Mouse (Mus musculus): ENCODE data around the gene Abca12. TPM values are rescaled to one million over a fixed set of nuclear protein-coding genes. Genes with fewer than 3 reads are reported as not detected.

Abca12 gene
- total RNA-seq, 1 experiment from 2014 or later: not detected

DNA sequence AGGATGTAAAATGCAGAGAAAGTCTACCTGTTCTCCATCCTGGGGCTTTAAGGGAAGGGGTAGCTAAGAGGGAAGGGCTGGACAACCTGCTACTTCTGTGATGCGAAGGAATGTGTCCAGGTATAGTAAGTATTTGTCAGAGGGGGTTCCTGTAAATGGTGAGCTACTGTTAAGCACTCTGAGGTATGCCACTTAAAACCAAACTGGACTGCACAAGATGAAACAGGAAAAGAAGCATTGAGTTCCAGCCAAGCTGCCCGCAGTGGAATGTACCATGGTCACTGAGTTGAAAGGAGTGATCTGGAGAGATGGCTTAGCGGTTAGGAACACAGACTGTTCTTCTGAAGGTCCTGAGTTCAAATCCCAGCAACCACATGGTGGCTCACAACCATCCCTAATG lies 179.4 kb downstream of the Abca12 start:
- ATAC-seq (replicated peaks; ENCODE audit: low read depth, poor library complexity, severe bottlenecking): no peak

DNA sequence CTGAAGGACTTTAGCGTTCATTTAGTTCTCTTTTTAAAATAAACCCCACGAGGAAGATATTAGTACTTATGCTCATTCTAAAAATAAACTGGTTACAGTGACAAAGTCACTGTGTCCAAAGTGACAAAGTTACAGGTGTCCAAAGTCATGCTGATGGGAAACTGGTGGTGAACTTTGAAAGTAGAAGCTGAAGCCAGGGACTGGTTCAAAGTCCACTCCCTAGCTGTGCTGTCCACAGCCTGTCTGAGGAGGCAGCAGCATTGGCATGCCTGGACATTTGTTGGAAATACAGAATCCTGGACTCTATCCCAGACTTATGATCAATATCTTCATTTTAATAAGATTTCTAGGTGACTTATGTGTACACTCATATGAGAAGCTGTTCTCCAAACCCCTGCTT lies 183.5 kb downstream of the Abca12 start:
- no peak for ATAC-seq (replicated peaks; ENCODE audit: low read depth, poor library complexity, severe bottlenecking)

DNA sequence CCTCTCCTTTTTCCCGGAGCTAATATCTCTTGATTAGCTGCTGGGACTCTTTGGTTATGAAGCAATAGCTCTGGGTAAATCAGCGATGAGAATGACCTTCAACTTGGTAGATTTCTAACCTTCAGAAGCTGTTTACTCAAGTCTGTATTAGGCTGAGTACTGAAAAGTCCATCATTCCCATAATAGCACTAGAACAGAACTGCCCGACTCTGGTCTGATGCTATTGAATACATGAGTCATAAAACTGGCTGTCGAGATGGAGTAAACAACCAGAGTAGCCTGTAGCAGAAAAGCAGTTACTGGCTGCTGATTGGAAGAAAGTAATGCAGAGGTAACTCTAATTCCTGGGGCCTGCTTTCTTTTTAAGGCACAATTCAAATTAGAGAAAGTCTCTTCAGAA lies 211.1 kb downstream of the Abca12 start:
- ATAC-seq (replicated peaks; ENCODE audit: low read depth, poor library complexity, severe bottlenecking): no peak

DNA sequence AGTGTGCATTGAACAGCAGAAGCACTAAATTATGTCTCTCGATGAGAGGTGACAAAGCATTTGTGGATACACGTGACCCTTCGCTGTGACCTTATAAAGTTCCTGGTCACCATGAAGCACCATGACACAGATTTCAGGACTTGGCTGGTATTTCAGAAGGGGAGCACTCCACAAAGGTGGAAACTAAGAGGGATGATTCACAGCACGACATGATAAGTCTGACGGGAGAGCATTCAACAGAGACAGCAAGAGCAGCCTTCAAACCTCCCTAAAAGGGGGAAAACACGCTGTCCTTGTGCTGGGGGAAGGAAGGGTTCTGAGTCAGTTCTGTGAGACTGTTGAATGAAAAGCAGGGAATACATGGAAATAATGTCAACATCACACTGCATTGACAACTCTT lies 218.5 kb downstream of the Abca12 start:
- no peak for ATAC-seq (replicated peaks; ENCODE audit: low read depth, poor library complexity, severe bottlenecking)

DNA sequence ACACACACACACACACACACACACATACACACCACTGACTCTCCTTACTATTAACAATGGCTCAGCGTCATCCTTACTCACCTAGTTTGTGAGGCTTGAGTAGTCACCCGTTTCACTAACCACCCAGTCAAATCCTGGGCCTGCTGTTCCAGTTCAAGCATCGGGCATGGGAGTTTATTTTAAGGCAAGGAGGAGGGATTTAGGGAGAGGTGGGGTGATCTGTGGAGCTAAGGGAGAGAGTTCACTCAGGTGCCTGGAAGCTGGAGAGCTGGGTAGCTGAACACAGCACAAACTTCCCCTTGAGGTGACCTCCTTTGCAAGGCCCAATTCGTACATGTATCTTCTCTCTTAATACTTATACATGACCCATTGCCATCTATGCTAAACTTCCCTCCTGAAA lies 219.4 kb downstream of the Abca12 start:
- no peak for ATAC-seq (replicated peaks; ENCODE audit: low read depth, poor library complexity, severe bottlenecking)

DNA sequence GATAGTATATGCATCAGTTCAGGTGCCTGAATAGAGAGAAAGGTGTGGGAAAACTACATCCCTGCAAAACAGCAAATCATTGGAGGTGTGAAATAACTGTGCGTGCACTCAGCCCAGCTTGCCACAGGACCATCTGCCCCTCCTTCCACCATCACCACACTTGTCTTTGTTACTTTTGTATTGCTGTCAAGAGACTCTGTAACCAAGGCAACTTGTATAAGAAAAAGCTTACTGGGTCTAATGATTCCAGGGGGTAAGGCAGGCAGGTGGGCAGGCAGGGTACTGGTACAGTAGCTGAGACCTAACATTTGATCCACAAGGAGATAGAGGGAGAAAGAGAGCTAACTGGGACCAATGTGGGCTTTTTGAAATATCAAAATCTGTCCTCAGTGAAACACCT lies 220.8 kb downstream of the Abca12 start:
- ATAC-seq (replicated peaks; ENCODE audit: low read depth, poor library complexity, severe bottlenecking): no peak

Other genes with a start within 250 kb of the Abca12 start
- 234 and 236 TPM in 2 replicates for gene Atic, start 142.2 kb upstream of the Abca12 start, total RNA-seq (2017)
- 5.4 and 18.0 TPM in 2 replicates for gene Fn1, start 238.3 kb upstream of the Abca12 start, total RNA-seq (2017)